Mouse (Mus musculus) MEL (cell line): Measurements from ENCODE around the gene Cd300c2. TPM values are rescaled to one million over a fixed set of nuclear protein-coding genes. Genes with fewer than 3 reads are reported as not detected.

ENCODE experiments used
- DNase-seq: peaks from one replicate; pipeline ENCODE4 v3.0.0; 2011; ENCODE audit warnings: low read depth, low spot score
- H3K27ac ChIP-seq: 2 replicates; pipeline ENCODE4 v1.5.1; 2012; ENCODE audit warnings: low read depth, mild to moderate bottlenecking, control low read depth, low read length, moderate library complexity; ENCODE audit not compliant: control insufficient read depth
- H3K27me3 ChIP-seq, 2 experiments: fragments of 150-350 bp in 1 of 2; sonication (generic) in 1 of 2; 2 replicates each; pipeline ENCODE4 v1.6.1; 2012; ENCODE audit warnings: low read length in 2 of 2, mild to moderate bottlenecking in 2 of 2, improper control_type of control experiment in 1 of 2, moderate library complexity in 1 of 2; ENCODE audit not compliant: insufficient read depth in 2 of 2, control insufficient read depth in 1 of 2
- H3K36me3 ChIP-seq, 2 experiments: 2 replicates each; pipeline ENCODE4 v1.6.1; 2012 to 2014; ENCODE audit warnings: low read length in 2 of 2, improper control_type of control experiment in 1 of 2, inconsistent platforms in 1 of 2, mild to moderate bottlenecking in 1 of 2; ENCODE audit not compliant: insufficient read depth in 2 of 2, control insufficient read depth in 1 of 2
- H3K4me1 ChIP-seq, 2 experiments: fragments of 150-350 bp in 1 of 2; sonication (generic) in 1 of 2; 2 replicates each; pipeline ENCODE4 v1.6.1; 2012; ENCODE audit warnings: low read length in 2 of 2, improper control_type of control experiment in 1 of 2, mild to moderate bottlenecking in 1 of 2; ENCODE audit not compliant: insufficient read depth in 2 of 2, control insufficient read depth in 1 of 2
- H3K4me3 ChIP-seq, 2 experiments: fragments of 150-350 bp in 1 of 2; sonication (generic) in 1 of 2; 2 replicates each; pipeline ENCODE4 v1.5.1; 2012; ENCODE audit warnings: low read depth in 2 of 2, low read length in 2 of 2, mild to moderate bottlenecking in 2 of 2, moderate library complexity in 2 of 2, control low read depth in 1 of 2, improper control_type of control experiment in 1 of 2; ENCODE audit not compliant: control insufficient read depth in 1 of 2, insufficient read depth in 1 of 2
- H3K79me2 ChIP-seq: 2 replicates; pipeline ENCODE4 v1.6.1; 2012; ENCODE audit warnings: mild to moderate bottlenecking, low read length, moderate library complexity; ENCODE audit not compliant: control insufficient read depth, poor library complexity, insufficient read depth
- H3K9ac ChIP-seq: 2 replicates; pipeline ENCODE4 v1.6.1; 2012; ENCODE audit warnings: low read depth, mild to moderate bottlenecking, control low read depth, low read length, moderate library complexity; ENCODE audit not compliant: control insufficient read depth, poor library complexity, severe bottlenecking
- H3K9me3 ChIP-seq: fragments of 150-350 bp; sonication (generic); replicated peaks from 2 replicates; pipeline ENCODE4 v1.6.1; 2012; ENCODE audit warnings: mild to moderate bottlenecking, low read length, improper control_type of control experiment, moderate library complexity; ENCODE audit not compliant: insufficient read depth
- CHD1 ChIP-seq: IDR thresholded peaks from 2 replicates; pipeline ENCODE4 v1.6.1; 2012; ENCODE audit warnings: low read depth, mild to moderate bottlenecking, inconsistent platforms, low read length, improper control_type of control experiment
- ELF1 ChIP-seq: IDR thresholded peaks from 2 replicates; pipeline ENCODE4 v1.6.1; 2014; ENCODE audit warnings: low read depth, mild to moderate bottlenecking, inconsistent platforms, low read length, improper control_type of control experiment, moderate library complexity
- EP300 ChIP-seq, 2 experiments: IDR thresholded peaks; 2 replicates each; pipeline ENCODE4 v1.6.1; 2011; ENCODE audit warnings: improper control_type of control experiment in 2 of 2, low read length in 2 of 2, low read depth in 1 of 2, mild to moderate bottlenecking in 1 of 2
- HCFC1 ChIP-seq: IDR thresholded peaks from 2 replicates; pipeline ENCODE4 v1.6.1; 2012; ENCODE audit warnings: low read depth, mild to moderate bottlenecking, inconsistent platforms, low read length, improper control_type of control experiment, moderate library complexity
- KAT2A ChIP-seq: conservative IDR thresholded peaks from 2 replicates; pipeline ENCODE4 v1.6.1; 2012; ENCODE audit warnings: low read depth, low read length, improper control_type of control experiment, inconsistent platforms
- MAFK ChIP-seq: IDR thresholded peaks from 2 replicates; pipeline ENCODE4 v1.6.1; 2011; ENCODE audit warnings: low read depth, mild to moderate bottlenecking, low read length, improper control_type of control experiment, borderline replicate concordance
- MYC ChIP-seq: IDR thresholded peaks from 2 replicates; pipeline ENCODE4 v1.6.1; 2011; ENCODE audit warnings: low read depth, mild to moderate bottlenecking, low read length, improper control_type of control experiment, moderate library complexity
- RCOR1 ChIP-seq: IDR thresholded peaks from 2 replicates; pipeline ENCODE4 v1.6.1; 2012; ENCODE audit warnings: low read depth, mild to moderate bottlenecking, inconsistent platforms, low read length, improper control_type of control experiment
- UBTF ChIP-seq: IDR thresholded peaks from 2 replicates; pipeline ENCODE4 v1.6.1; 2012; ENCODE audit warnings: low read depth, mild to moderate bottlenecking, inconsistent platforms, low read length, improper control_type of control experiment, moderate library complexity, borderline replicate concordance; ENCODE audit not compliant: insufficient read depth
- USF1 ChIP-seq: IDR thresholded peaks from 2 replicates; pipeline ENCODE4 v1.6.1; 2014; ENCODE audit warnings: low read depth, mild to moderate bottlenecking, inconsistent platforms, low read length, improper control_type of control experiment, moderate library complexity
- ZNF384 ChIP-seq: IDR thresholded peaks from 2 replicates; pipeline ENCODE4 v1.6.1; 2012; ENCODE audit warnings: low read depth, mild to moderate bottlenecking, inconsistent platforms, low read length, improper control_type of control experiment
- polyA plus RNA-seq, 2 experiments: library from polyadenylated mRNA; stranded (reverse) in 1 of 2; unstranded in 1 of 2; fragments of >175 nt in 1 of 2; fragments of >200 nt in 1 of 2; gene quantifications; 2 replicates each; pipeline versions ENCODE4 v1.2.1 to v1.2.4; 2012; ENCODE audit warnings: low replicate concordance in 2 of 2, low read depth in 1 of 2; ENCODE audit not compliant: insufficient read length in 2 of 2, insufficient read depth in 1 of 2, missing spikeins in 1 of 2
- total RNA-seq: library from RNA; depleted of rRNA; stranded (reverse); fragments of 300-350 nt; gene quantifications from 2 replicates; pipeline ENCODE4 v1.2.3, GENCODE M21; 2012

Cd300c2 gene
- total and polyA plus RNA-seq, 3 experiments = not detected

DNA sequence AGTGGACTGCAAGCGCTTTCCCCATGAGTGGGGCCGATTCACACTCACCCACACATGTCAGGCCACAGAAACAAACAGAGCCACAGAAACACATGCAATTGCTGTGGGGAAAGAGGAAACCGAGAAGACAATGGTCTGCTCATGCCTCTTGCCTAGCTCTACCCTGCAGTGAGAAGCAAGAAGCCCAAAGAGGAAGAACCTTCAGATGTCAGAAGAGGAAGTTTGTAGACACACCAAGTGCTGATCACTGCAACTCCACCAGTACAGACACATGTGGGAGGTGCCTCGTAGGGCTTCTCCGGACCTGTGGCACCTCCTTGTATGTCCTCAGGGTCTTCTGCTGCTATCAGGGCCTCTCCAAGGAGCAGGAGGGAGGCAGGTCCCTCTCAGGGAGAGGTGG lies 2.4 kb upstream of the Cd300c2 start:
- H3K4me3 ChIP-seq = no peak overlapping the region
- H3K79me2 ChIP-seq = no peaks in the 10 kb centered on the region
- no peaks in the 10 kb centered on the region for H3K27me3 ChIP-seq
- no peaks in the 10 kb centered on the region for H3K4me1 ChIP-seq
- peak; percentile 12 for DNase-seq
- TF ChIP-seq EP300 (IDR thresholded peaks at IDR 0.05; ENCODE audit: low read depth in 1 of 2, low read length in 2 of 2) = no peak
- TF ChIP-seq, all 39 proteins: peak for 0
- H3K9ac ChIP-seq = no peak overlapping the region
- H3K36me3 ChIP-seq = no peaks in the 10 kb centered on the region
- no peaks in the 10 kb centered on the region for H3K9me3 ChIP-seq
- H3K27ac ChIP-seq = no peak overlapping the region

DNA sequence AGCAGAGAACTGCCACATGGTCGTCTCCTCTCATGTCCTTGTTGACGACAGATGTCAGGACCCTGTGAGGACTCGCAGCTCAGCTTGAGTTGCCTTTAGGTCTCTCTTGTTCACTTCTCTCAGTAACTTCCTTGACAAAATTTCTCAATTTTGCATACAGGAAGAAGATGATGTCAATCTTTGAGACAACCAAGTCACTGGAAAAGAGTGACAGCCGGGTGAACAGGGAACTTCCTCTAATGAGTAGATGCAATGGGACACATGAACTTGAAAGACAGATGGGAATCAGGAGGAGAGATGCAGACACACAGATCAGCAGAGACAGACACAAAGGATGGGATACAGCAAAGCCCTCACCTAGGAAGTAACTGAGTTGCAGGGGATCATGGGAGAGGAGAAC lies 11.9 kb downstream of the Cd300c2 start, which contains the start of gene Cd300ld:
Cd300ld (minus strand) TSS at position 130 of the 400 bp plus-strand sequence.
- H3K9ac ChIP-seq = no peak within 1 kb of the TSS
- H3K4me1 ChIP-seq = no peaks in the 10 kb centered on the region
- H3K36me3 ChIP-seq = no peaks in the 10 kb centered on the region
- H3K27ac ChIP-seq = no peak within 1 kb of the TSS
- TF ChIP-seq UBTF (no peak), ZNF384 (no peak), HCFC1 (no peak), MYC (no peak), ELF1 (no peak), RCOR1 (no peak)
- H3K4me3 ChIP-seq = no peak within 1 kb of the TSS
- DNase-seq = no peak
- no peaks in the 10 kb centered on the region for H3K79me2 ChIP-seq
- no peaks in the 10 kb centered on the region for H3K27me3 ChIP-seq
- H3K9me3 ChIP-seq = no peaks in the 10 kb centered on the region; the same call in 1 of the 2 replicates

DNA sequence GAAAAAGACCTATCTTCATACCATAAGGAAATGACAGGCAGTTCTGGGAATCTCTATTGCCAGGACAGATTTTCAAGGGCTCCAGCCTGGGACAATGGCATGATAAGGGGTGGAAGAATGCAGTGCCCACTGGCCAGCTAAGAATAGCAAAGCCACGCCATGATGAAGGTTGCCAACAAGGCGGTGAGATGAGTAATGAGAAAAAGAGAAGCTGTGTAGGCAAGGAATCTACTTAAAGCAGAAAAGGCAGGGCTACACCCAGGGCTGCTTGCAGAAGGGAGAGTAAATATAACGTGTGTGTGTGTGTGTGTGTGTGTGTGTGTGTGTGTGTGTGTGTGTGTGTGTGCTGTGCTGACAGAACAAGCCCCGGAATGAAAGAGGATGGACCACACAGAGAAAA lies 19.8 kb downstream of the Cd300c2 start:
- Histone ChIP-seq H3K9ac (no peak overlapping the region), H3K27ac (no peak overlapping the region), H3K9me3 (no peaks in the 10 kb centered on the region), H3K4me1 (no peaks in the 10 kb centered on the region), H3K79me2 (no peaks in the 10 kb centered on the region), H3K27me3 (no peaks in the 10 kb centered on the region), H3K36me3 (no peaks in the 10 kb centered on the region), H3K4me3 (no peak overlapping the region)
- TF ChIP-seq CHD1 (no peak), USF1 (no peak), MAFK (no peak), KAT2A (no peak), EP300 (IDR thresholded peaks at IDR 0.05; ENCODE audit: low read depth in 1 of 2, low read length in 2 of 2) (no peak), ELF1 (no peak)
- no peak for DNase-seq
